Mouse (Mus musculus) frontal cortex, adult 2 months (tissue): Measurements from ENCODE around the gene Ccnk. TPM values are rescaled to one million over a fixed set of nuclear protein-coding genes. Genes with fewer than 3 reads are reported as not detected.

Experiments
- DNase-seq, 2 experiments: peaks; one replicate each; pipeline ENCODE4 v3.0.0; 2022; ENCODE audit warnings: low spot score in 1 of 2; ENCODE audit errors: extremely low spot score in 1 of 2
- polyA plus RNA-seq: library from polyadenylated mRNA; depleted of rRNA; stranded (reverse); fragments of >200 nt; gene quantifications from 2 replicates; pipeline ENCODE4 v1.2.3, GENCODE M21; 2012; rRNA removed

Ccnk gene
- 24.7 and 27.3 TPM in 2 replicates for polyA plus RNA-seq

- DNase-seq, result peak; percentile 99
Observed at GRCm38 (mm10) chr12:108179321-108180266, at the start of gene Ccnk. Ccnk (plus strand) TSS chr12:108179579.

GRCm38 (mm10) chr12:108132450-108133070 lies 46.8 kb upstream of the Ccnk start:
- no peak for DNase-seq

GRCm38 (mm10) chr12:108133181-108133580 lies 46.2 kb upstream of the Ccnk start:
- DNase-seq, result no peak

GRCm38 (mm10) chr12:108135610-108136208 lies 43.7 kb upstream of the Ccnk start:
- no peak for DNase-seq

- no peak for DNase-seq
Observed at GRCm38 (mm10) chr12:108143624-108144498, 35.5 kb upstream of the Ccnk start.

- DNase-seq, result no peak
Observed at GRCm38 (mm10) chr12:108145198-108145597, 34.2 kb upstream of the Ccnk start.

- DNase-seq, result no peak
Observed at GRCm38 (mm10) chr12:108149764-108150163, 29.6 kb upstream of the Ccnk start.

GRCm38 (mm10) chr12:108152743-108153142 lies 26.6 kb upstream of the Ccnk start:
- peak in 1 of 2 experiments; percentile 22 for DNase-seq

- DNase-seq, result no peak
Observed at GRCm38 (mm10) chr12:108159863-108160262, 19.5 kb upstream of the Ccnk start.

- peak in 1 of 2 experiments; percentile 38 for DNase-seq
Observed at GRCm38 (mm10) chr12:108162036-108162435, 17.3 kb upstream of the Ccnk start.

- DNase-seq, result no peak
Observed at GRCm38 (mm10) chr12:108163706-108164105, 15.7 kb upstream of the Ccnk start.

GRCm38 (mm10) chr12:108168909-108169308 lies 10.5 kb upstream of the Ccnk start:
- DNase-seq, result no peak

- DNase-seq, result no peak
Observed at GRCm38 (mm10) chr12:108170467-108170866, 8.9 kb upstream of the Ccnk start.

GRCm38 (mm10) chr12:108171336-108171735 lies 8.0 kb upstream of the Ccnk start:
- DNase-seq, result no peak

GRCm38 (mm10) chr12:108172639-108173038 lies 6.7 kb upstream of the Ccnk start:
- DNase-seq, result no peak

GRCm38 (mm10) chr12:108174606-108175505 lies 4.5 kb upstream of the Ccnk start:
- DNase-seq, result no peak

- DNase-seq, result no peak
Observed at GRCm38 (mm10) chr12:108176366-108176765, 3.0 kb upstream of the Ccnk start.

- DNase-seq, result peak in 1 of 2 experiments; percentile 72
Observed at GRCm38 (mm10) chr12:108178331-108179245, 791 bp upstream of the Ccnk start.

- no peak for DNase-seq
Observed at GRCm38 (mm10) chr12:108179246-108179320, 296 bp upstream of the Ccnk start, which contains the start of gene Setd3. Setd3 (minus strand) TSS chr12:108179314.
